Mouse (Mus musculus) intestine, postnatal 0 days (tissue): Measurements from ENCODE around the gene Rai14. TPM values are rescaled to one million over a fixed set of nuclear protein-coding genes. Genes with fewer than 3 reads are reported as not detected.

Experiments used
- ATAC-seq: fragments of 200-750 bp; cut with Nextera tagmentation; 2 replicates; pipeline ENCODE4 v1.8.0; 2017; ENCODE audit warnings: mild to moderate bottlenecking, moderate TSS enrichment, moderate library complexity
- H3K27ac ChIP-seq: fragments of 300-500 bp; sonication (generic); 2 replicates; pipeline ENCODE4 v1.5.1; 2014; ENCODE audit warnings: mild to moderate bottlenecking, low read depth, low read length, moderate library complexity
- H3K27me3 ChIP-seq: fragments of 300-500 bp; sonication (generic); replicated peaks from 2 replicates; pipeline ENCODE4 v1.6.1; 2014; ENCODE audit warnings: low read length, mixed read lengths; ENCODE audit not compliant: control insufficient read depth, insufficient read depth
- H3K36me3 ChIP-seq: fragments of 300-500 bp; sonication (generic); 2 replicates; pipeline ENCODE4 v1.6.1; 2014; ENCODE audit warnings: mild to moderate bottlenecking, moderate library complexity; ENCODE audit not compliant: control insufficient read depth, insufficient read depth
- H3K4me1 ChIP-seq: fragments of 300-500 bp; sonication (generic); replicated peaks from 2 replicates; pipeline ENCODE4 v1.6.1; 2014; ENCODE audit warnings: antibody characterized with exemption, low read length, mixed read lengths; ENCODE audit not compliant: control insufficient read depth, insufficient read depth
- H3K4me2 ChIP-seq: fragments of 300-500 bp; sonication (generic); replicated peaks from 2 replicates; pipeline ENCODE4 v1.6.1; 2014; ENCODE audit warnings: low read depth, mild to moderate bottlenecking, moderate library complexity
- H3K4me3 ChIP-seq: fragments of 300-500 bp; sonication (generic); 2 replicates; pipeline ENCODE4 v1.5.1; 2014; ENCODE audit warnings: low read depth, low read length
- H3K9ac ChIP-seq: fragments of 300-500 bp; sonication (generic); 2 replicates; pipeline ENCODE4 v1.6.1; 2014; ENCODE audit warnings: mild to moderate bottlenecking, low read depth, low read length
- H3K9me3 ChIP-seq: fragments of 300-500 bp; sonication (generic); 2 replicates; pipeline ENCODE4 v1.6.1; 2016; ENCODE audit warnings: mixed run types; ENCODE audit not compliant: control insufficient read depth
- CTCF ChIP-seq: sonication (generic); IDR thresholded peaks from 2 replicates; pipeline ENCODE4 v1.5.1; 2016; ENCODE audit warnings: low read depth, mild to moderate bottlenecking, control low read depth, antibody characterized with exemption, moderate library complexity
- WGBS: fragments of 180-500 bp; shearing (Covaris S2); extraction: QIAGEN DNeasy Blood & Tissue Kit; methylation state at CpG from one replicate; pipeline ENCODE4 v1.1.7; 2014; 5-methylcytosine and 5-hydroxymethylcytosine counted together
- polyA plus RNA-seq: library from polyadenylated mRNA; unstranded; fragments of >200 nt; fragmentation: Nextera tagmentation; extraction: Ambion mirVana; gene quantifications from 2 replicates; pipeline ENCODE4 v1.2.1, GENCODE M21; 2015

Rai14 gene
- polyA plus RNA-seq, 1 experiment from 2014 or later: 6.2 TPM

DNA sequence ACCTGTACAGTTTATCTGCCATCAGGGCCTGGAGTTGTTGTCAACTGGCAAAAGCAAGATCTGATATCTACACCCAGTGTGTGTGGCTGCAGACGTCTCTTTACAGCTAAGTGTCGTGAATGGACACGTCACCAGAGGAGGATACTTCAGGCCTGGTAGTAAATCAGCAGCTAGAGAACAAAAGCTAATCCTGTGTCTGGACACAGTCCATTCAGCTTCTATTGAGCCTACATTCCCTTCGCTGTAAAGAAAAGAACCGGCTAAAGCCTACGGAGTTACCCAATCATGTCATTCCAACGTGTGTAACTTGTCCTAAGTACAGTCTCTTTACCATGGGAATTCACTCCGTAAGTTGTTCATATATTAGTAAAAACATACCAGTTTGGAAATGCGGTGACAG, 103.4 kb downstream of the Rai14 start:
- WGBS: 92% methylated on average over 9 of the region's 9 CpGs
- no peak overlapping the region for H3K9ac ChIP-seq
- no peak for TF ChIP-seq CTCF
- no peak overlapping the region for H3K27ac ChIP-seq
- ATAC-seq: no peak
- H3K4me3 ChIP-seq: no peak overlapping the region
- H3K9me3 ChIP-seq: no peaks in the 10 kb centered on the region
- no peaks in the 10 kb centered on the region for H3K4me1 ChIP-seq
- no peak overlapping the region for H3K4me2 ChIP-seq
- no peaks in the 10 kb centered on the region for H3K27me3 ChIP-seq
- H3K36me3 ChIP-seq: no peaks in the 10 kb centered on the region; the same call in 1 of the 2 replicates

DNA sequence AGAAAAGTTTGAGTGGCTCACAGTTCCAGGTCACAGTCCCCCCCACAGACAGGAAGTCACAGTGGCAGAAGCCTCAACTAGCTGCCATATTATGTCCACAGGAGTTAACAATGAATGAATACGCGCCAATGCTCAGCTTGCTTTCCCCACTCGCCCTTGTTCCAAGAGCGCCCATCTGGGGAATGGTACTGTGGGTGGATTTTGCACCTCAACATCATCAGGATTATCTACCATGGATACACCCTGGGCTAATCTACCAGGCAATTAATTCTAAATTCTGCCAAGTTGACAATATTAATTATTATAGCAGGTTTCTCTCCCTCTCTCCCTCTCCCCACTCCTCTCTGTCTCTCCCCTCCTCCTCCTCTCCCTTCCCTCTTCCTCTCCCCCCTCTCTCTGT, 105.3 kb downstream of the Rai14 start:
- Histone ChIP-seq H3K9me3 (no peaks in the 10 kb centered on the region), H3K4me2 (no peak overlapping the region), H3K4me1 (no peaks in the 10 kb centered on the region), H3K9ac (no peak overlapping the region), H3K4me3 (no peak overlapping the region), H3K36me3 (peaks cover 8% of the 10 kb centered on the region; the same call in 1 of the 2 replicates), H3K27me3 (no peaks in the 10 kb centered on the region), H3K27ac (no peak overlapping the region)
- TF ChIP-seq CTCF: no peak
- 94% methylated on average over 4 of the region's 4 CpGs for WGBS
- no peak for ATAC-seq

DNA sequence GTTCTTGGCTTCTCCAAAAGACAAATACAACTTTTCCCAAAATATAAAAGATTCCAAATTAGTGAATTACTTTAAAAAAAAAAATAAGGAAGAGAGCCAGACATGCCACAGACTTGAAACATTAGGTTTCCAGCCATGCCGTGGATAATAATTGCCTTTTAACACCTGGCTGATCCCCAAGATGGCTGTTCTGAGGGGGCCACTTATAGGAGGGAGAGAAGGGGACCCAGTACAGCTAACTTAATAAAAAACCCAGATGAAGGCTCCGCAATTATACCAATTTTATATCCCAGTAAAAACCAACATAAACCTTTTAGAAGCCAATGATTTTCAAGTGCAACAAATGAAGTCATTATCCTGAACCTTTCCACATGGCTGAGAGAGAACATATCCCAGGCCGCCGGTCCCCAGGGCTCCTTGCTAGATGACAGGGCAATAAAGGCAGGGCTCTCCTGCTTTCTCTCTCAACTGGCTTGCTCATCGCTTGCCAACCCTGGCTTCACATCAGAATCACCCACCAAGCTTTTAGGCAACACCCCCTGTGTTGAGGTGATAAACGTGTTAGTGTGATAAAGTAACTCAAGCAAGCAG, 105.8 kb downstream of the Rai14 start:
- WGBS: 77% methylated on average over 6 of the region's 6 CpGs
- no peak for ATAC-seq
- Histone ChIP-seq H3K36me3 (peaks cover 8% of the 10 kb centered on the region; the same call in 1 of the 2 replicates), H3K27ac (no peak overlapping the region), H3K4me3 (no peak overlapping the region), H3K4me2 (no peak overlapping the region), H3K4me1 (no peaks in the 10 kb centered on the region), H3K9ac (no peak overlapping the region), H3K9me3 (no peaks in the 10 kb centered on the region), H3K27me3 (no peaks in the 10 kb centered on the region)
- no peak for TF ChIP-seq CTCF

DNA sequence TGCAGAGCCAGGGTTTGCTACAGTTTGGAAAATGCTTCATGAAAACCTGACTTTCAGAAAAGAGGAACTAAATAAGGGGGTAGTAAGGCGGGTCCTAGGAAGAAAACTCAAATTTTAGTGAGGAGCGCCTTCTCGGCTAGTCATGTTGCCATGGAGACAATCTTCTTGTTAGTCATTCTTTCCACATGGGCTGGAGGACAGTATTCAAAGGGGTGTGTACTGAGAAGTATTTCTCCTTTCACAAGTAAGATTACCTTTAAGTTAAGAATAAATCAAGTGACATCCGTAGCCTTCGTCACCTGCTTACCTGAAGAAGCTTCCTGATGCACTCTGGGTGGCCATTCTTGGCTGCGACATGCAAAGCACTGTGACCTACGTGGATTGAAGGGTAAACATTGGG, 115.0 kb downstream of the Rai14 start:
- Histone ChIP-seq H3K27ac (no peak overlapping the region), H3K27me3 (no peaks in the 10 kb centered on the region), H3K4me2 (no peak overlapping the region), H3K36me3 (no peaks in the 10 kb centered on the region), H3K9ac (no peak overlapping the region), H3K4me1 (no peaks in the 10 kb centered on the region), H3K9me3 (no peaks in the 10 kb centered on the region), H3K4me3 (no peak overlapping the region)
- ATAC-seq: no peak
- no peak for TF ChIP-seq CTCF
- 63% methylated on average over 7 of the region's 7 CpGs for WGBS

DNA sequence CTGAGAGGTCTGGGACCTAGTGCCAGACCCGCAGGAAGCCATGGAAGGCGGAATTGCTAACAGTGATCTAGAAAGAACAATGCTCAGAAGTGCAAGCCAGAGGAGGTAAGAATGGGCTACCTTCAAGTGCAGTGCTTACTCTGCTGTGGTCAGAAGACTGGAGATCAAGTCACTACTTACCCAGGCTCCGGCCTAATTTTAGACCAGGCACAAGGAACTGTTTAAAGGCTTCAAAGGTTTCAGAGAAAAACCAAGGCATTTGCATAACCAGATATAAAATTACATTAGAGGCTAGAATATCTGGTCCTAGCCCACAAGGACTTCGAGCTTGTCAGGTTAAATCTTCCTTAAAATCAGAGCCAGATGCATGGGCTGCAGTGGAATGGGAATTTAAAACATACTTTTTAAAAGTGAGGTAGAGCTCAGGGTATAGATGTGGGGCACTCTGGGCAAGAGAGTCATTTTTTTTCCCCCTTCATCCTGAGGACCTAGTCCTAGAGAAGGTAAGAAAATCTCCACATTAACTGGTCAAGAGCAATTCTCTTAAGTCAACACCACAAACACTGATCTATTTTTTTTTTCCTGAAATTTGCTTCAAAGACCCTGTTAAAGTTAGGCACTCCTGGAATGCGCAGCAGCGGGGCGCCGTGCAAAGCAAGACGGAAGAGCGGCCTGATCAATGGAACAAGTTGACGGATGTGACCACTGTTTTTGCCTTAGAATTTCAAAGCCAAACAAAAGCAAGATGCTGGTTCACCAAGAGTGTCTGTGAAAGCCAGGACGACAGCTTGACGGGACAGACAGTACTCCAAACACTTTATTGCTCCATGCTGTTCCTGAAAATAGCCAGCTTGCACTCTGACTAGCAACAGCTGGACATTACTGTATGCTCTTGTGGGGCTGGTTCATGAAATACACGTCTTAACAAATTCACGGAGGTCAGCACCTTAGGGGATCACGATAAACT, 115.9 kb downstream of the Rai14 start:
- Histone ChIP-seq H3K4me3 (no peak overlapping the region), H3K4me1 (no peaks in the 10 kb centered on the region), H3K36me3 (no peaks in the 10 kb centered on the region), H3K27ac (no peak overlapping the region), H3K9ac (no peak overlapping the region), H3K9me3 (no peaks in the 10 kb centered on the region), H3K4me2 (no peak overlapping the region), H3K27me3 (no peaks in the 10 kb centered on the region)
- TF ChIP-seq CTCF: no peak
- no peak for ATAC-seq
- WGBS: 71% methylated on average over 16 of the region's 16 CpGs

DNA sequence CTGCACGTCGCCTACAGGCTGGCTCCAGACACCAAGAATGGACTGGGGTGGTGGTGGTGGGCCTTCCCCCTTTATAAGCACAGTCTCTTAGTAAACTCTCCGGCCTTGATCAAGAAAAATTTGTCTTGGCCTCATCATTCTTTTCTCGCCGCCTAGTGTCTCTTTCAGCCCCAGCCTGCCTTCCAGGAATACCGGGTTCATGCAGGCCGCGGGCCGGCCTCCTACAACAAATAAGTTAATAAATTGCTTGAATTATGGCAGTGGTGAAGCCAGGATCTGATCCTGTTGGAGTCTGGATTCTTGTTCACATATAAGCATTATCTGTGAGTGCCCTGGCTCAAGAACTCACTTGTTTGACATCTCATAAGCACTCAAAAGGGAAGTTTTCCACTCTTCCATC, 117.6 kb downstream of the Rai14 start:
- no peak overlapping the region for H3K4me3 ChIP-seq
- 82% methylated on average over 9 of the region's 9 CpGs for WGBS
- no peak overlapping the region for H3K9ac ChIP-seq

More for the DNA sequence above, 117.6 kb downstream of the Rai14 start:
- Histone ChIP-seq H3K4me1 (no peaks in the 10 kb centered on the region), H3K4me2 (no peak overlapping the region), H3K27ac (no peak overlapping the region), H3K36me3 (no peaks in the 10 kb centered on the region), H3K9me3 (no peaks in the 10 kb centered on the region), H3K27me3 (no peaks in the 10 kb centered on the region)
- no peak for ATAC-seq
- TF ChIP-seq CTCF: no peak
